Mouse (Mus musculus): ENCODE measurements around the gene Psen1.

DNA sequence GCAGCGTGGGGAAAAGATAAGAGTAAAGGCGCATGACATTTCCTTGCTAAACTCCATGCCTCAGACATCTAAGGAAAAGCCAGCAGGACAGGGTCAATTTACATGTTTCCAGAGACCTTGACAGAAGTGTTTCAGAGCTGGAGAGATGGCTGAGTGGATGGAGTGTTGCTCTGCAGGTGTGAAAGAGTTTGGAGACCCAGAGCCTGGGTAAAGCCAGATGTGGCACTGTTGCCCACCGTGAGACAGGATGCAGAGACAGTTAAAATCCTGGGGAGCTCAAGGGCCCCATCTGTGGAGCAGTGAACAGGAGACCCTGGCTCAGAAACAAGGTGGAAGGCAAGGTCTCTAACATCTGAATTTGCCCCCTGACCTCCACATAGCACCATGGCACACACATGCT, 55.8 kb downstream of the Psen1 start:
- TF ChIP-seq CTCF (IDR thresholded peaks at IDR 0.05; ENCODE audit: control insufficient read depth, insufficient read depth, insufficient read length), result no peak
- TF ChIP-seq MYOD1 (IDR thresholded peaks at IDR 0.05; ENCODE audit: control insufficient read depth, insufficient read length, low read depth), result no peak
- TF ChIP-seq USF1 (IDR thresholded peaks at IDR 0.05; ENCODE audit: low read depth), result no peak
